Mouse (Mus musculus) lung, postnatal 0 days (tissue): ENCODE data around the gene Slc30a5.

ENCODE experiments used
- CTCF ChIP-seq: IDR thresholded peaks from 2 replicates; pipeline ENCODE4 v1.5.1; 2016; ENCODE audit warnings: antibody characterized with exemption, mild to moderate bottlenecking
- EP300 ChIP-seq: IDR thresholded peaks from 2 replicates; pipeline ENCODE4 v1.6.1; 2016; ENCODE audit warnings: antibody characterized with exemption, mild to moderate bottlenecking, control low read depth

DNA sequence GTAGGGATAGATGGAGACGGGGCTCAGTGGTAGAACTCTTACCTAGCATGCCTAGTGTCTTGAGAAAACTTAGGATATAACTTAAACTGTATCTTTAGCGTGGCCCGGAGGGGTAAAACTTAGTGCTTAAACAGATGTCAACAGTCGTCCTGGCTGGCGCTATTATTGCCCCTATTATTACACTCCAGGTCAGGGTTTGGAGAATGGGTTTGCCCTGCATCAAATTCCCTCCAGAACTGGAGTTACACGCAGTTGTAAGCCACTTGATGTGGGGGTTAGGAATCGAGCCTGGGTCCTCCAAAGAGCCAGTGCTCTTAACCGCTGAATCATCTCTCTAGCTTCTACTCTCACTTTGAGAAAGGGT is 57.2 kb downstream of the Slc30a5 start:
- no peak for TF ChIP-seq CTCF
- no peak for TF ChIP-seq EP300
